Mouse (Mus musculus) G1E (cell line): ENCODE measurements around the gene Zfp184.

Experiments
- CTCF ChIP-seq: IDR thresholded peaks from 2 replicates; pipeline ENCODE4 v1.5.1; 2012; ENCODE audit warnings: low read depth, low read length, inconsistent platforms, mixed read lengths
- GATA1 ChIP-seq: IDR thresholded peaks from 2 replicates; pipeline ENCODE4 v1.6.1; 2012; ENCODE audit warnings: borderline replicate concordance, low read length, inconsistent platforms, mixed read lengths
- GATA2 ChIP-seq: IDR thresholded peaks from 2 replicates; pipeline ENCODE4 v1.6.1; 2012; ENCODE audit warnings: low read depth, low read length, inconsistent platforms, borderline replicate concordance
- TAL1 ChIP-seq: conservative IDR thresholded peaks from 2 replicates; pipeline ENCODE4 v1.6.1; 2012; ENCODE audit warnings: low read depth, low read length, inconsistent platforms, mixed read lengths

DNA sequence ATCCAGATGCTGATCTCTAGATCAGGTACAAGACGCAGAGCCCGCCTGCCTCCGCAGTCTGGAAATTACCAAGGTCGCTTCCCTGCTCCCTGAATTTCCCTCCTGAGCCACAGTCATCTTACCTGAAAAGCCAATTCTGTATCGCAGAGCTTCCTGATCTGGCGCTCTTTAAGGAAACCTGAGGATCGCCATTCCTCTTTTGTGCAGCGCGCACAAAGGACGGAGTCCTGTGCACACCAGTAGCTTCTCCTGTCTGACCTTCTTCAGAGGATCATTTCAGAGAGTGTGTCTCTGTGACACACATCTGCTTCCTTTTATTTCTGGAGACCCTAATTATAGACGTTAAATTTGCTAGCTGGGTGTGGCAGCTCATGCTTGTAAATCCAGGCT lies 47.7 kb upstream of the Zfp184 start:
- no peak for TF ChIP-seq CTCF
- TF ChIP-seq TAL1 = no peak
- TF ChIP-seq GATA1 = no peak
- TF ChIP-seq GATA2 = no peak
